Mouse (Mus musculus): Measurements from ENCODE around the gene Zfp12. TPM values are rescaled to one million over a fixed set of nuclear protein-coding genes. Genes with fewer than 3 reads are reported as not detected.
"Not testable (repeated sequence)": the region's sequence is repeated elsewhere in the genome, so short reads cannot be mapped to it uniquely, and the experiment has no call there.

Zfp12 gene
- 10 to 100 TPM in 1 of 2 experiments, 1 to 10 TPM in 1; 9.6 to 12.4 TPM for total RNA-seq (2021)

DNA sequence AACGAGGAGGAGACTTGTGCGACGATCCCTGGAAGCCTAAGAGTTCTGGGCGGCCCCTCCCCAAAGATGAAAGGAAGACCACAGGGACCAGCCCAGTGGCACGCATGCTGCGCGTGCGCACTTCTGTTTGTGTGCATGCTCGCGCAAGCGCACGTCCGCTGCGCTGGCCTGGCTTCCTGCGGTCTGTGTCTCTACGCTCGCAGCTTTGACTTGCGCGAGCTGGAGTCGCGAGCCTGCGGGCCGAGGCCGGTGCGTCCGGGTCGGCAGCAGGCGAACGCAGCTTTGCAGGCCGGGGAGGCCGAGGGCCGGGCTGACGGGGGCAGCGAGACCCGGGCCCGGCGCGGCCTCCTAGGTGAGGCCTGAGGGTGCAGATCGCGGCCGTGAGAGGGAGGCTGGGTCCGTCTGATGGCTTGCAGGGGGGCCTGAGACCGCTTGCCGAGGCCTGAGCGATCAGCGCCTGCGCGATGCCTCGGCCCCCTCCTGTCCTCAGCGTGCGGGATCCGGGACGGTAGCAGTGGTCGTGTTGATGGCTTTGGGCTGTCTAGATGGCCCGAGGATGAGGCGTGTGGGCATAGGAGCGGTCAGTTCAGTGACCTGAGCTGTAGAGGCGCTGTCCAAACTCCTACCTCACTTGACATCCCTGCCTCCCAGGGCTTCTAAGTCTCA, at the start of gene Zfp12:
Gene Zfp12 (plus strand): TSS at position 136 of the 666 bp plus-strand sequence.
- DNase-seq: peak; percentile 94 to 96
- intact Hi-C loops (cut with DNase I): loop anchor here (1.0 kb wide), 1 partner anchor 55 kb away; the partner anchor contains the start of gene Rbak

DNA sequence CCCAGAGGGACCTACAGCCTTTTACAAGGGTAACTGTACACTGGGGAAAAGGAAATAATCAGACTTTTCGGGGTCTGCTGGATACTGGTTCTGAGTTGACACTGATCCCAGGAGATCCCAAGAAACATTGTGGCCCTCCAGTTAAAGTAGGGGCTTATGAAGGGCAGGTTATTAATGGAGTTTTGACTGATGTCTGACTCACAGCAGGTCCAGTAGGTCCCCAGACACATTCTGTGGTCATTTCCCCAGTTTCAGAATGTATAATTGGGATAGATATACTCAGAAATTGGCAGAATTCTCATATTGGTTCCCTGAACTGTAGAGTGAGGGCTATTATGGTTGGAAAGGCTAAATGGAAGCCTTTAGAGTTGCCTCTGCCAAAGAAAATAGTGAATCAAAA, 46.9 kb upstream of the Zfp12 start:
- intact Hi-C loops (cut with DNase I); DNase-seq: not testable (repeated sequence)

DNA sequence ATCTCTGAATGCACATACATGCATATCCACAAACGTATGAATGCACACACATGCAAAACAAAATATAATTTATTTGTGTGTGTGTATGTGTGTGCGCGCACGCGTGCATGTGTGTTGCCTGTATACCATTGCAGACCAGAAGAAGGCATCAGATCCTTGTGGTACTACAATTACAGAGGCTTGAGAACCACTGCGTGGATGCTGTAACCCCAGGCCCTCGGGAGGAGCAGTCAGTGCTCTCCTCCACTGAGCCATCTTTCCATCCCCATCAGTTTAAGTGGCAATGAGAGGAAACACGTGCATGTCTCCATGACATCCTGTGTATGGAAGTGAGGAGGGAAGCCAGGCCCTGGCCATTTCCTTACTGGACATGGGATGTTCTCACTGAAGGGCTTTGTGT, 42.2 kb upstream of the Zfp12 start:
- intact Hi-C loops (cut with DNase I): no loop called here
- DNase-seq: no peak

DNA sequence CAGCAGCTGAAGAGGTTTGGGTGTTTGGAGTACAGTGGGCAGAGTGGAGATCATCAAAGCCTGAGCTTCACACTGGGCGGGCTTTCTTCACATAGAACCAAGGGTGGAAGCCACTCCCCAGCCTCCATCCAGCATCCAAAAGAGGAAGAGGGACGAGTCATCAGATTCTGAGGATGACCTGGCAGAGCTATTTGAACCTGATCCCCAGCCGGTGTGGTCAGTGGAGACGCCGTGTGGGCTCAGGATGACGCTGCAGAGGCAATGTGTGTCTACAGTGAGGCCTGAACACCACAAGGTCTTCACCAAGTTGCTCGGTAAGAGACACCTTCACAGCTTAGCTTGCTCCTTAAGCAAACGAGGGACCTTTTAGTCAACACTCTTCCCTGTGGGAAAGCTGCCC, 40.2 kb upstream of the Zfp12 start:
- DNase-seq; intact Hi-C loops (cut with DNase I): not testable (repeated sequence)

DNA sequence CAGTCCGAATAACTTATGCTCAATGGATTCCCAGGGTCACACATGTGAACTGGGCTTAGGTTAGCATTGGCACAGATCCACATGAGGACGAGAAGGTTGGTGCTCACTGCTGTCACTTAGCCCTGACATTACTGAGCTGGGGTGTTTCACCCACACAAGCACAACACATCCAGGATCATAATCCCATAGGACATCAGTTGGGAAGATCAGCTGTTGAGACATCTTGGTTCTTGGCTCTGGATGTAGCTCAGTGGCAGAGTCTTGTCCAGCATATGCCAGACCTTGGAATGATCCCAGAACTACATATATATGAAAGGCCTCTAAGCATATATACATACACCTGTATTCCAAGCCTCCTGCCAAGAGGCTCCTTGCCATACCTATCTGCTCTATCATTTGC, 39.8 kb upstream of the Zfp12 start:
- no peak for DNase-seq
- intact Hi-C loops (cut with DNase I): no loop called here

DNA sequence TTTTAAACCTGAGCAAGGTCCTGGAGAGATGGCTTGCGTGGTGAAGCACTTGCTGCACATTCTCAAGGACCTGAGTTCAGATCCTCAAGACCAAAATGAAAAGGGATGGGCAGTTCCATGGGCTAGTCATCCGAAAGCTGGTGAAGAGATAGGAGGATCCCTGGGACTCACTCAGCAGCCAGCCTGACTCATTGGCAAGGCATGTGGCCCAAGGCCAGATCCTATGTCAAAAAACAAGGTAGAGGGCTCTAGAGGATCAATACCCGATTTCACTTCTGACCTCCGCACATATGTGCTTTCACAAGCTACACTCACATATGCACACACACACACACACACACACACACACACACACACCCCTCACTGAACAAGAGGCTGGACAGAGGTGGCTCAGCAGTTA, 38.5 kb upstream of the Zfp12 start:
- no peak for DNase-seq
- intact Hi-C loops (cut with DNase I): no loop called here

DNA sequence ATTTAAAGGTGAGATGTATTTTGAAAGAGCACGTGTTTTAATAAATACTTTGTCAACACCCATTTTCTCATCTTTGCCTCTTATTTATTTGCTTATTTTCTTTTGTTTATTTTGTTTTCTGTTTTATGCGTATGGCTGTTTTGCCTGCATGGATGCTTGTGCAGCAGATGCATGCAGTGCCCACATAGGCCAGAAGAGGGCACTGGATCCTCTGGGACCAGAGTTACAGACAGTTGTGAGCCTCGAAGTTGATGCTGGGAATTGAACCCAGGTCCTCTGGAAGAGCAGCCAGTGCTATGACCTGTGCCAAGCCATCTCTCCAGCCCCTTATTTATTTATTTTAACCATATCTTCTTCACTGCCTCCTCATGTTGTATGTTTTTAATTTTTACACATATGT, 29.9 kb upstream of the Zfp12 start:
- no peak for DNase-seq
- intact Hi-C loops (cut with DNase I): no loop called here

DNA sequence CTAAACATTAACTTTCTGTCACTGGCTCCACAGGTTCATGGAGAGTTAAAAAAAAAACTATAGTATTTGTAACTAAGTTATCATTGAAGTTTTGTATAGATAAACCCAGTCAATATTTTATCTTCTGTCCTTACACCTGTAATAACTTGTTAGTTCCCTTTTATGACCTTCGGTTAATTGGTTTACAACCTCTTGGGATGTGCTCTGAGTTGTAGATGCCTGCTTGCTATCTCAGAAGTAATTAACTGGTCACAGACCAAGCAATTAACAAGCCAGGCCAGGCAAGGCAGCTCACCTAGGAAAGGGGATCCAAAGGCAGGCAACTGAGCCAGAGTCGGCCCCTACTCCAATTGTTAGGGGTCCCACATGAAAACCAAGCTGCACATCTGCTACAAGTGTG, 21.1 kb upstream of the Zfp12 start:
- no peak for DNase-seq
- intact Hi-C loops (cut with DNase I): no loop called here

DNA sequence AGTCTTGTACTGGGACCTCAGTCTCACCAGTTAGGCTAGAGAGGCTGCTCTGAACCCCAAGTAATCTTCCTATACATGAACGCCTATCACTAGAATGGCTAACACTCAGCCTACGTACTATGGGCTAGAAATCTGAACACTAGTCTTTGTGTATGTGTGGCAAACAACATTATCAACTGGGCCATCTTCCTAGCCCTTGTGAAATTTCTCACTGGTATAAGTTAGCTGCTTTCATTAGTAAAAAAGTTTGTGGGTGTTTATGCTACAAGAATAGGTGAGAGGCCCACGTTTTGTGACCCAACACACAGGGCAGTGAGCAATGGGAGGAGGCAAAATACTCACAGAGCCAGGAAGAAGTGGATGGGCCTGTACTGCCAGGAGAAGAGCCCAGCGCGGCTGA, 14.0 kb upstream of the Zfp12 start:
- no peak for DNase-seq
- intact Hi-C loops (cut with DNase I): no loop called here

DNA sequence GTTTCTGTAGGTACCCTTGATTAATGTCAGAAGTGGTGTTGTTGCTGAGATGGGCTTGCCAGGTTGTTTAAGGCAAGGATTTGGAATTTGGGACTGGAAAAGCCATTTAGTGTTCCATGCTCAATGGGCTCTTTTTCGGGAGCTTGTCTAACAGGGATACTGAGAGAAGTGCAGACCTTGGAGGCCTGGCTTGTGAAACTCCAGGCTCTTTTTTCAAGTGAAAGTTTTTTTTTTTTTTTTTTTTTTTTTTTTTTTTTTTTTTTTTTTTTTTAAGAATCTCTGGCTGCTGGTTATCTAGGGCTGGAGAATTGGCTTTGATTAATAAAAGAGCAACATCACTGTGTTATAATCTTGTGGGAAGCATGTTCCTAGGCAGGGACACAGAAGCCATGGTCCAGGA, 12.7 kb upstream of the Zfp12 start:
- no peak for DNase-seq
- intact Hi-C loops (cut with DNase I): no loop called here

DNA sequence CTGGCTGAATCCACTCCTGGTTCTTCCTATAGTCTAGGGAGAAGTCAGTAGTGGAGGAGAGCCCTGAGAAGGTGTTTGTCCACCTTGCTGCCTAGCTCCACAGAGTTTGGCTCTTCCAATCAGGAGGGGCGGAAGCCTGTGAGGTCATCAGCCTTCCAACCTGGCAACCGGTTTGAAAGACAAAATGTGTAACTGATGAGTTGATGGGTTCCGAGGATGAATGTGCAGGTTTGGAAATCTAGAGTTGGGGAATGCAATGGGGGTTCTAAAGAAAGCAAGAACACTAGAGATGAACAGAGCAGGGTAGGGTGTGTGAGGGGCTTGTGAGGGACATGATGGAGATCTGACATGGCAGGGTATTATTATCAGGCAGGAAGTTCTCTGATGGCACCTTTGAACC, 8.2 kb upstream of the Zfp12 start, which contains the start of gene Spdye4a:
Gene Spdye4a (minus strand): TSS at position 101 of the 400 bp plus-strand sequence.
- no peak for DNase-seq
- intact Hi-C loops (cut with DNase I): no loop called here

DNA sequence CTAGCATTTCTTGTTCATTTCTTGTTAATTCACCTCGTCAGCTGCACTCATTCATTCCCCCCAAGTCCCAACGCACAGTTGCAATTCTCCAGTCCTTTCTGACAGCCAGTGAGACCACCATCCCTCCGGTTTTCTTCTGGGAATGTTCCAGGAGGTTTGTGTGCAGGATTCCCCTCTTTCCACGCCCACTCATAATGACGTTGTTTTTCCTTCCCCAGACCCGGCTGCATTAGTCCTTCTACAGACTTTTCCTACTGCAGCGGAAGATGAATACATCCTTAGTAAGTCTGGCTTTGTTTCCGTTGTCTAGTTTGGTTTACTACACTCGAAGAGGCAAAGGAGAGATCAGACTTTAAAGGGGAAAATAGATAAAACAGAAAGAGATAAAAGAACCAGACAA, 1.1 kb downstream of the Zfp12 start:
- intact Hi-C loops (cut with DNase I): no loop called here
- DNase-seq: no peak

DNA sequence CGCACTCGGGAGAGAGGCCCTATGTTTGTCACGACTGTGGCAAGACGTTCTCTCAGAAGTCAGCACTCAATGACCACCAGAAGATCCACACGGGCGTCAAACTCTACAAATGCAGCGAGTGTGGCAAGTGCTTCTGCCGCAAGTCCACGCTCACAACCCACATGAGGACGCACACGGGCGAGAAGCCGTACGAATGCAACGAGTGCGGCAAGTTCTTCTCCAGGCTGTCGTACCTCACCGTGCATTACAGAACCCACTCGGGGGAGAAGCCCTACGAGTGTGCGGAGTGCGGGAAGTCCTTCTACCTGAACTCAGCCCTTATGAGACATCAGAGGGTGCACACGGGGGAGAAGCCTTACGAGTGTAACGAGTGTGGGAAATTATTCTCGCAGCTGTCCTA, 10.0 kb downstream of the Zfp12 start:
- intact Hi-C loops (cut with DNase I): no loop called here
- DNase-seq: no peak

DNA sequence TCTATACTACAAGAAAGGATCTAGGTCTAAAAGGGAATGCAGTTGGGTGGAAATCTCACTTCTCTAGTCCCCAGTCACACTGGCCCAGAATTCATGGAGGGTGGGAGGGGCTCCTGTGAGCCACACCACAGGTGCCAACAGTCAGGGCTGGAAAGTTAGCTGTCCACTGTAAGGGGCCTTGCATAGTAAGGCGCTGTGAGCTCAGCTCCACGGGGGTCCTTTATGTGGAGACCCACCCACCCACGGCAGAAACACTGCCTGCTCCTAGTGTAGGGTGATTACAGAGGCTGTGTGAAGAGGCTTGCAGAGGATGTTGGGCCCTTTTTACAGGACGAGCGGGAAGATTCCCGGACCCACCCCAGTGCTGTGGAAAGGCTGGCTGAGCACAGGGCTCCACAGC, 17.1 kb downstream of the Zfp12 start:
- DNase-seq: no peak
- intact Hi-C loops (cut with DNase I): no loop called here

DNA sequence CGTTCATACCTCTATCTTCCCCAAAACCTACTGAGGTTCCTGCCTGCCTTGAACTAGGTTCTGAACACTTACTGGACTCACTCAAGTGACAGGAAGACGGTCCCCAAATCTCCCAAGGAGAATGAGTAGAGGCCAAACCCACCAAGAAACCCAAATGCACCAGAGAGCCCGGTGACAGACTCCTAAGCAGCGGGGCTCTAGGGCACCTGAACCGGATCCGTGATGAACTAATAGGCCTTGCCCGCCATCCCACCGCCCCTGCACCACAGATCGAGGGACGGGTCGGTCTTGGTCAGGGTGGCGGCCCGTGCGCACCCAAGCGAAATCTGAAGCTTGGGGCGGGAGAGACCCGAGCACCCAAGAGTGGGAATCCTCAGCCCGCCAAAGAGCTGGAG, 17.8 kb downstream of the Zfp12 start:
- intact Hi-C loops (cut with DNase I): no loop called here
- DNase-seq: no peak

DNA sequence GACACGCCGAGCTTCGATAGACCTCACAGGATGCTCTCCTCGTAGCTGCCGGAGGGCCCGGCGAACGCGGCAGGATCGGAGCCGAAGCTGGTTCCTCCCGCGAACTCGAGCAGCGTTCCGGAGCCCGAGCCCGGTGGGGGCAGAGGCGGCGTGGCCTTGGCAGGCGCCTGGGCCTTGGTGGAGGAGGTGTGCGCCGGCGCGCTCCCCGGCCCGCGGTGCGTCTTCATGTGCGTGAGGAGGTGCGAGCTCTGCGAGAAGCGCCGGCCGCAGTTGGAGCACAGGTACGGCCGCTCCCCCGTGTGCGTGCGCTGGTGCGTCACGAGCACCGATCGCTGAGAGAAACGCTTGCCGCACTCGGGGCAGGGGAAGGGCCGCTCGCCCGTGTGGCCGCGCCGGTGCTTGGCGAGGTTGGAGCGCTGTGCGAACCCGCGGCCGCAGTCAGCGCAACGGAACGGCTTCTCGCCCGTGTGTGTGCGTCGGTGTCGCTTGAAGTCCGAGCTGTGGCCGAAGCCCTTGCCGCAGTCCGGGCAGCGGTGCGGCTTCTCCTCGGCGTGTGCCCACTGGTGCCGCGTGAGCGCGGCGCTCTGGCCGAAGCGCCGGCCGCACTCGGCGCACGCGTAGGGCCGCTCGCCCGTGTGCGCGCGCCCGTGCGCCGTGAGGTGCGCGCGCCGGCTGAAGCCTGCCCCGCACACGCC, 18.4 kb downstream of the Zfp12 start:
- peak in 1 of 2 experiments; percentile 15 for DNase-seq
- intact Hi-C loops (cut with DNase I): no loop called here

DNA sequence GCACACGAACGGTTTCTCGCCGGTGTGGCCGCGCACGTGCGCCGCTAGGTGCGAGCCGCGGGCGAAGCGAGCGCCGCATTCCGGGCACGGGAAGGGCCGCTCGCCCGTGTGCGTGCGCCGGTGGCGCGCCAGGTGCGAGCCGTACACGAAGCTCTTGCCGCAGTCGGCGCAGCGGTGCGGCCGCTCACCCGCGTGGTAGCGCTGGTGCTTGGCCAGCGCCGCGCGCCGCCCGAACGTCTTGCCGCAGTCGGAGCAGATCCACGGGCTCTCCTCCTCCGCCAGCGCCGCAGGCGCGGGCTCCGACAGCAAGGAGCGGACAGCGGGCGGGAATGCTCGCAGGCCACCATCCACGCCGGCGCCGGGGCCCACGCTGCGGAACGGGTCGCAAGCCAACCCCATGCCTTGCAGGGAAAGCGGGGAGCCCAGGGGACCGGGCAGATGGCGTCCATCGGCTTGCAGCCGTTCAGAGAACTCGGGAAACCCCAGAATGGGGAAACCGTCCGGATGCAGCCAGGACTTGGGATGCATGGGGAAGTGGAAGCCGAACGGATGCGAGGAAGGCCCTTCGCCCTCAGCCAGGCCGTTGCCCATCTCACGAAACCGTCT, 19.0 kb downstream of the Zfp12 start:
- no peak for DNase-seq
- intact Hi-C loops (cut with DNase I): no loop called here

DNA sequence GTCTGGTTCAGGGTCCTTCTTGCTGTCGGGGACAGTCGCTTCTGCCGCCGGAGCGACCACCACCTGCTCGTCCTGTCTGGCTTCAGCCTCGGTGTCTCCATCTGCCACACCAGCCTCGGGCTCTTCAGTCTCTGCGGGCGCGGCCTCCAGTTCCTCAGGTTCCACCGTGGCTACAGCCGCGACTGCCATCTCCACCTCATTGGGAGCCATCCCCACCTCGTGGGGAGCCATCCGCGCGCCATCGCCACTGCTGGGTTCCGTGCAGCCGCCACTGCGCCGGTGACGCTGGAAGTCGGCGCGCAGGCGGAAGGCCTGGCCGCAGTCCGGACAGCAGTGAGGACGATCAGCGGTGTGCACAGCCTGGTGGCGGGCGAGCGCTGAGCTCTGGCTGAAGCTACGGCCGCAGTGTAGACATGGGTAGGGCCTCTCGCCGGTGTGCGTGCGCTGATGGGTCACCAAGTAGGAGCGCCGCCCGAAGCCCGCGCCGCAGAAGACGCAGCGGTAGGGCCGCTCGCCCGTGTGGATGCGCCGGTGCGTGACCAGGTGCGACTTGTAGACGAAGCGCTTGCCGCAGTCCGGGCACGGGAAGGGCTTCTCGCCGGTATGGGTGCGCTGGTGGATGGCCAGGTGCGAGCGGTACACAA, 19.6 kb downstream of the Zfp12 start:
- DNase-seq: no peak
- intact Hi-C loops (cut with DNase I): no loop called here

DNA sequence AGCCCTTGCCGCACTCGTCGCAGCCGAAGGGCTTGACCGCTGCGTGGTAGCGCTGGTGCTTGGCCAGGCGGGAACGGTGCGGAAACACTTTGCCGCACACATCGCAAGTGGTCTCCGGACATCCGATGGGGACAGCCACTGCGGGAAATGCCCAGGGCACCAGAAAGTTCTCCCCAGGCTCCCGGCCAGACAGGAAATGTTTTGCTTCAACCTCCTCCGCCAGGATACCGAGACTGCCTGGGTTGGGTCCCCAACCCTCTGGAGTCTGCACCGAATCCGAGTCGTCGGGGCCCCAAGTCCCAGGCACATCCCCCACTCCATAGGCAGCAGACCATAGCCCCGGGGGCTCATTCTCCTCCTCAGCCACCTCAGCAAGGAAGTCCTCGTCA, 20.2 kb downstream of the Zfp12 start:
- no peak for DNase-seq

DNA sequence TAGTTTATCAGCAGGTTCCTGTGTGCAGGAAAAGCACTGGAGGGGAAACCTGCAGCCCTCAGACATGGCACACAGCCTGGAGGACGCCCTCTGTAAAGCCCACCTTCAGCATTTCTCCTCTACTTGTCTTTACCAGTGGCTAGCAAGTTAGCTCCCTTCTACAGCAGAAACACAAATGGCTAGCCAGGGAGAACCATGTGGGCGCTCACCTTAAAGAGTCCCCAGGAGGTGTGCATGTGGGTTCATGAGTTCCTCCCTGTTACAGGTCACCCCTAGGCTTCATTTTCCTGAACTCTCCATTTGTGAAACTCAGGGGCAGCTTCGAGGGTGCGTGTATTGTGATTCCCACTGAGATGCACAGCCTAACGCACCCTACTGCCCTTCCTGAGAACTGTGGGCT, 20.8 kb downstream of the Zfp12 start:
- intact Hi-C loops (cut with DNase I): no loop called here
- DNase-seq: no peak

More for the DNA sequence above, 20.2 kb downstream of the Zfp12 start:
- intact Hi-C loops (cut with DNase I): no loop called here

DNA sequence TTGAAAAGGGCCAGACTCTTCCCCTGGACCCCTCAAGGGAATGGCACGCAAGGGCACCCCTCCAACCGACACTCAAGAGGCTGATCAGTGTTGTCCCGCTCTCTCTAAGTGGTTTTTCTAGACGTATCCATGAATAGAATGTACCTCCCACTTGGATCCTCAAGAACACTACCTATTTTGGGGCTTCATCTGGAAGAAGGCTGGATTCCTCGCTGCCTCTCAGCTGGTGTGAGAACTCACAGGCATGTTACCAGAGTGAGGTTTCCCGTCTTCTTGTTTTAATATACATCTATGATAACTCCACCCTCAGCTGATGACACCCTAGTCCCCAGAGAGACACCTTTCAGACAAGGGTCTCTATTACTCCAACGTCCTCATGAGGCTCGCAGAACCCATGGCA, 26.7 kb downstream of the Zfp12 start:
- intact Hi-C loops (cut with DNase I): no loop called here
- DNase-seq: no peak

DNA sequence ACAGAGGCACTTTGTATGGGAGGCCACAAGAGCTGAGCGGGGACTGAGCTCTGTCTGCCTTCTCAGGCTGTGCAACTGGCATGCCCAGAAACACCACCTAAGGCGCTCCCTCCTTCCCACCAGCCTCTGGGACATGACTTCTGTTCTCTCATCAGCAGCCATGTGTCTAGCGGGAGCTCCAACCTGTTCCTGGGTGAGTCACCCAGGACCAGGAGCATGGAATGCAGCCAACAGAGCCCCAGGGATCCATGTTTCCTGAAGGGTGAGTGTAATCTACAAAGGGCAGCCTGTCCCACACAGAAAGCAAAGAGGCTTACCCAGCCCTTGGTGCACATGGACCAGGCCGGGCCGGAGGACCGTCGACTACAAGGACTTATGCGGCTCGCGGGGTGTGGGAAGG, 29.7 kb downstream of the Zfp12 start:
- intact Hi-C loops (cut with DNase I): no loop called here
- DNase-seq: no peak
